Mouse (Mus musculus): ENCODE results near the gene Rbm26.

DNA sequence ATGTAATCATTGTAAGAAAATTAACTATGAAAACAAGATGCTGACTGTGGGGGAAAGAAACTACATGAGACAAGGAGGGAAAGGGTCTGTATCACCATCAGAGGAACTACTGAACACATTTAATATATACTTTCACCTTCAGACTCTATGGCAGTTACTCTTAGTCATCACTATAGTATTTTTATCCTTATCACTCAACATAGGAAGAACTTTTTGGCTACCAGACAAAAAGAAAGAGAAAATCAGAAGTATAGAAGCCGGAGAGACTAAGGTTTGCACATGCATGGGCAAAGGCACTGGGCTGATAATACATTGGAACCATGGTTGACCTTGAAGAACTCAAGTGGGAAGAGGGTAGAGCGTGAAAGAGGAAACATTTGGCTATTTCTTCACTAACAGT lies 70.9 kb downstream of the Rbm26 start:
- no peak for TF ChIP-seq TAL1 (IDR thresholded peaks at IDR 0.05; ENCODE audit: low read length)
- TF ChIP-seq GATA1 (IDR thresholded peaks at IDR 0.05; ENCODE audit: low read length), result no peak
